Mouse (Mus musculus) CH12.LX (cell line): ENCODE measurements around the gene Prox1. TPM values are rescaled to one million over a fixed set of nuclear protein-coding genes. Genes with fewer than 3 reads are reported as not detected.

Experiments
- DNase-seq: peaks from one replicate; pipeline ENCODE4 v3.0.0-alpha.2; 2013; ENCODE audit errors: extremely low read depth
- H3K27ac ChIP-seq: 2 replicates; pipeline ENCODE4 v1.5.1; 2012; ENCODE audit warnings: low read depth, mild to moderate bottlenecking, control low read depth, moderate library complexity; ENCODE audit not compliant: insufficient read depth
- H3K27me3 ChIP-seq: replicated peaks from 2 replicates; pipeline ENCODE3; 2012; ENCODE audit warnings: inconsistent platforms
- H3K36me3 ChIP-seq, 2 experiments: replicated peaks in 1 of 2; 2 replicates each; pipeline versions ENCODE3 to v1.6.1; 2012; ENCODE audit warnings: inconsistent platforms in 1 of 2, low read length in 1 of 2, mild to moderate bottlenecking in 1 of 2, mixed read lengths in 1 of 2, moderate library complexity in 1 of 2; ENCODE audit not compliant: control insufficient read depth in 1 of 2, insufficient read depth in 1 of 2
- H3K4me1 ChIP-seq, 2 experiments: 2 replicates each; pipeline ENCODE4 v1.6.1; 2012; ENCODE audit warnings: inconsistent platforms in 1 of 2, moderate library complexity in 1 of 2; ENCODE audit not compliant: insufficient read depth in 2 of 2, control insufficient read depth in 1 of 2
- H3K4me2 ChIP-seq: 2 replicates; pipeline ENCODE4 v1.6.1; 2012; ENCODE audit warnings: low read depth, mild to moderate bottlenecking, control low read depth; ENCODE audit not compliant: poor library complexity, insufficient read depth, severe bottlenecking
- H3K4me3 ChIP-seq, 3 experiments: fragments of 150-350 bp in 1 of 3; sonication (generic) in 1 of 3; replicated peaks in 1 of 3; 2 replicates each; pipeline versions ENCODE3 to v1.5.1; 2011 to 2012; ENCODE audit warnings: low read depth in 2 of 3, low read length in 2 of 3, mild to moderate bottlenecking in 2 of 3, moderate library complexity in 2 of 3, control low read depth in 1 of 3, improper control_type of control experiment in 1 of 3, inconsistent platforms in 1 of 3, mixed read lengths in 1 of 3; ENCODE audit not compliant: poor library complexity in 1 of 3
- H3K79me2 ChIP-seq: replicated peaks from 2 replicates; pipeline ENCODE4 v1.6.1; 2012; ENCODE audit warnings: mild to moderate bottlenecking, moderate library complexity; ENCODE audit not compliant: control insufficient read depth, poor library complexity, insufficient read depth, severe bottlenecking; ENCODE audit errors: extremely low read depth
- H3K9ac ChIP-seq: 2 replicates; pipeline ENCODE4 v1.6.1; 2012; ENCODE audit warnings: low read depth, mild to moderate bottlenecking, control low read depth, moderate library complexity; ENCODE audit not compliant: insufficient read depth
- H3K9me3 ChIP-seq: replicated peaks from 2 replicates; pipeline ENCODE3; 2012; ENCODE audit warnings: low read length, inconsistent platforms, mixed read lengths
- BHLHE40 ChIP-seq: IDR thresholded peaks from 2 replicates; pipeline ENCODE4 v1.6.1; 2011; ENCODE audit warnings: mild to moderate bottlenecking, low read depth, low read length, improper control_type of control experiment
- CHD2 ChIP-seq: IDR thresholded peaks from 2 replicates; pipeline ENCODE4 v1.6.1; 2011; ENCODE audit warnings: low read length, improper control_type of control experiment
- CTCF ChIP-seq, 2 experiments: IDR thresholded peaks in 1 of 2; conservative IDR thresholded peaks in 1 of 2; 2 replicates each; pipeline ENCODE4 v1.5.1; 2011 to 2012; ENCODE audit warnings: low read depth in 2 of 2, low read length in 2 of 2, improper control_type of control experiment in 1 of 2, inconsistent platforms in 1 of 2, mild to moderate bottlenecking in 1 of 2, moderate library complexity in 1 of 2
- EP300 ChIP-seq: IDR thresholded peaks from 2 replicates; pipeline ENCODE4 v1.6.1; 2011; ENCODE audit warnings: low read length, improper control_type of control experiment
- ETS1 ChIP-seq: conservative IDR thresholded peaks from 2 replicates; pipeline ENCODE4 v1.6.1; 2012; ENCODE audit warnings: low read depth, mild to moderate bottlenecking, inconsistent platforms, low read length, improper control_type of control experiment, moderate library complexity
- GABPA ChIP-seq: IDR thresholded peaks from 2 replicates; pipeline ENCODE4 v1.6.1; 2012; ENCODE audit warnings: low read depth, low read length, improper control_type of control experiment, inconsistent platforms; ENCODE audit not compliant: insufficient replicate concordance
- JUND ChIP-seq: conservative IDR thresholded peaks from 2 replicates; pipeline ENCODE4 v1.6.1; 2011; ENCODE audit warnings: low read depth, low read length, improper control_type of control experiment
- MAFK ChIP-seq: IDR thresholded peaks from 2 replicates; pipeline ENCODE4 v1.6.1; 2011; ENCODE audit warnings: low read length, improper control_type of control experiment; ENCODE audit not compliant: insufficient replicate concordance
- MEF2A ChIP-seq: IDR thresholded peaks from 2 replicates; pipeline ENCODE4 v1.6.1; 2014; ENCODE audit warnings: low read depth, mild to moderate bottlenecking, inconsistent platforms, low read length, improper control_type of control experiment, borderline replicate concordance
- MXI1 ChIP-seq: IDR thresholded peaks from 2 replicates; pipeline ENCODE4 v1.6.1; 2011; ENCODE audit warnings: mild to moderate bottlenecking, low read depth, low read length, improper control_type of control experiment
- MYC ChIP-seq: IDR thresholded peaks from 2 replicates; pipeline ENCODE4 v1.6.1; 2011; ENCODE audit warnings: low read depth, mild to moderate bottlenecking, improper control_type of control experiment, low read length
- NRF1 ChIP-seq: IDR thresholded peaks from 2 replicates; pipeline ENCODE4 v1.6.1; 2014; ENCODE audit warnings: low read depth, mild to moderate bottlenecking, inconsistent platforms, low read length, improper control_type of control experiment, moderate library complexity
- PAX5 ChIP-seq: IDR thresholded peaks from 2 replicates; pipeline ENCODE4 v1.6.1; 2012; ENCODE audit warnings: low read length, inconsistent platforms, mixed read lengths
- POLR2A ChIP-seq: IDR thresholded peaks from 2 replicates; pipeline ENCODE4 v1.6.1; 2011; ENCODE audit warnings: low read depth, mild to moderate bottlenecking, improper control_type of control experiment, low read length
- POLR2AphosphoS2 ChIP-seq: IDR thresholded peaks from 2 replicates; pipeline ENCODE4 v1.6.1; 2011; ENCODE audit warnings: low read depth, low read length, improper control_type of control experiment
- RAD21 ChIP-seq: IDR thresholded peaks from 2 replicates; pipeline ENCODE4 v1.6.1; 2011; ENCODE audit warnings: low read depth, mild to moderate bottlenecking, low read length, improper control_type of control experiment, moderate library complexity
- SIN3A ChIP-seq: IDR thresholded peaks from 2 replicates; pipeline ENCODE4 v1.6.1; 2012; ENCODE audit warnings: low read length, improper control_type of control experiment, inconsistent platforms
- TCF12 ChIP-seq: IDR thresholded peaks from 2 replicates; pipeline ENCODE4 v1.6.1; 2014; ENCODE audit warnings: low read depth, mild to moderate bottlenecking, inconsistent platforms, low read length, improper control_type of control experiment
- ZC3H11A ChIP-seq: IDR thresholded peaks from 2 replicates; pipeline ENCODE4 v1.6.1; 2012; ENCODE audit warnings: low read depth, mild to moderate bottlenecking, inconsistent platforms, low read length, improper control_type of control experiment
- ZMIZ1 ChIP-seq: IDR thresholded peaks from 2 replicates; pipeline ENCODE4 v1.6.1; 2012; ENCODE audit warnings: low read depth, mild to moderate bottlenecking, inconsistent platforms, low read length, improper control_type of control experiment
- ZNF384 ChIP-seq: IDR thresholded peaks from 2 replicates; pipeline ENCODE4 v1.6.1; 2012; ENCODE audit warnings: low read depth, low read length, improper control_type of control experiment, inconsistent platforms
- dilution Hi-C: fragments of 300-500 bp; cut with MboI; formaldehyde crosslinking; loops from 2 replicates; pipeline ENCODE4 v1.14.3; 2020; ENCODE audit warnings: low sequenced_read_pairs; ENCODE audit not compliant: extremely low pct_unique_long_range_greater_than_20kb, extremely low pct_ligation_motif_present
- in situ Hi-C: fragments of 300-500 bp; cut with MboI; formaldehyde crosslinking; loops from 3 replicates; pipeline ENCODE4 v1.14.3; 2019; ENCODE audit warnings: low sequenced_read_pairs, low pct_ligation_motif_present, low pct_unique_long_range_greater_than_20kb, mixed read lengths
- polyA plus RNA-seq: library from polyadenylated mRNA; unstranded; fragments of >175 nt; gene quantifications from 2 replicates; pipeline ENCODE4 v1.2.1, GENCODE M21; 2012; ENCODE audit warnings: low read depth; ENCODE audit not compliant: insufficient read length
- total RNA-seq, 2 experiments: library from RNA; depleted of rRNA; stranded (reverse); fragments of 300-350 nt in 1 of 2; fragments of >200 nt in 1 of 2; gene quantifications; 2 replicates each; pipeline ENCODE4 v1.2.3; 2012 to 2014

Prox1 gene
- total and polyA plus RNA-seq, 3 experiments = 0.04 to 0.27 TPM; not detected in 1

GRCm38 (mm10) chr1:190176961-190177360, 6.4 kb upstream of the Prox1 start:
- no peak overlapping the region for H3K27ac ChIP-seq
- dilution Hi-C loops (no loop called here), in situ Hi-C loops (no loop called here)
- no peaks in the 10 kb centered on the region for H3K36me3 ChIP-seq
- H3K9me3 ChIP-seq = peaks cover 14% of the 10 kb centered on the region
- H3K9ac ChIP-seq = no peak overlapping the region
- no peak for DNase-seq
- TF ChIP-seq BHLHE40 = no peak
- no peak for TF ChIP-seq PAX5
- no peak for TF ChIP-seq ZNF384
- TF ChIP-seq CTCF (conservative IDR thresholded peaks at IDR 0.05 in 1 of 2, IDR thresholded peaks at IDR 0.05 in 1 of 2; ENCODE audit: low read depth in 2 of 2, low read length in 2 of 2) = no peak
- TF ChIP-seq POLR2AphosphoS2 = no peak
- TF ChIP-seq MYC = no peak
- no peak for TF ChIP-seq MAFK
- TF ChIP-seq ETS1 = no peak
- TF ChIP-seq ZMIZ1 = no peak
- TF ChIP-seq SIN3A = no peak
- no peak for TF ChIP-seq JUND
- no peak for TF ChIP-seq NRF1
- TF ChIP-seq MEF2A = no peak
- TF ChIP-seq ZC3H11A = no peak
- no peak for TF ChIP-seq GABPA
- TF ChIP-seq CHD2 = no peak
- TF ChIP-seq MXI1 = no peak
- no peak for TF ChIP-seq RAD21
- TF ChIP-seq POLR2A = no peak
- no peaks in the 10 kb centered on the region for H3K79me2 ChIP-seq
- H3K27me3 ChIP-seq = peaks cover 22% of the 10 kb centered on the region
- no peaks in the 10 kb centered on the region for H3K4me1 ChIP-seq
- H3K4me3 ChIP-seq = no peak overlapping the region
- H3K4me2 ChIP-seq = no peak overlapping the region

GRCm38 (mm10) chr1:190174671-190175661, 4.5 kb upstream of the Prox1 start:
- no peaks in the 10 kb centered on the region for H3K36me3 ChIP-seq
- H3K9ac ChIP-seq = no peak overlapping the region
- in situ Hi-C loops = no loop called here
- no peak overlapping the region for H3K4me2 ChIP-seq
- peaks cover 31% of the 10 kb centered on the region for H3K27me3 ChIP-seq
- H3K27ac ChIP-seq = no peak overlapping the region
- DNase-seq = no peak
- TF ChIP-seq MYC (no peak), TCF12 (no peak), EP300 (no peak), ZMIZ1 (no peak)
- H3K9me3 ChIP-seq = peaks cover 16% of the 10 kb centered on the region
- no peaks in the 10 kb centered on the region for H3K79me2 ChIP-seq
- H3K4me1 ChIP-seq = peaks cover 0 to 1% of the 10 kb centered on the region in 2 experiments; a peak in 1 of 4 replicates
- dilution Hi-C loops = no loop called here
- no peak overlapping the region for H3K4me3 ChIP-seq
